Mouse (Mus musculus): ENCODE data around the gene Churc1.
"Not testable (repeated sequence)": the region's sequence is repeated elsewhere in the genome, so short reads cannot be mapped to it uniquely, and the experiment has no call there.

Gene Churc1

DNA sequence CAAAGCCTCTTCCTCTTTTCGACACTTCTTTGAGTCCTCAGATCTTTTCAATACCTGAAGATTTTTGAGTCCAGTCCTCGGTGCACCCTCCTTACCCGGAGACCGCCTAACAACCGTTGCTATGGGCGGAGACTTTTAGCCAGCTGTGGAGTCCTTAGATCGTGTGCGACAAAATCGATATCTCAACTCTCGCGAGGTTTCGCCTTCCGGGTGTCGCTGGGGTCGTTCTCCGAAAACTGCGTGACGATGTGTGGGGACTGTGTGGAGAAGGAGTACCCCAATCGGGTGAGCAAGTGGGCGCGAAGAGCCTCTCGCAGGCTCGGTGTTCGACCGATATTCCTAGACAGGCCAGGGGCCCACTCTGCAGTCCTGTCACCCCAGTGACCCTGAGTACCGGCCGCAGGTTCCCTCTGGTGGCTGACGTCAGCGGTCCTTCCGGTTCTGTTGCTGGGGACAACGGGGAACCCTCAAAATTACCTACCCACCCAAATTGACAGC, at the start of gene Churc1, which contains the start of gene Fntb:
TSS of gene Churc1 (plus strand) at position 185 of the 498 bp plus-strand sequence.
TSS of gene Fntb (plus strand) at position 236 of the 498 bp plus-strand sequence.
- DNase-seq (ENCODE audit: low spot score), result peak; percentile 97

DNA sequence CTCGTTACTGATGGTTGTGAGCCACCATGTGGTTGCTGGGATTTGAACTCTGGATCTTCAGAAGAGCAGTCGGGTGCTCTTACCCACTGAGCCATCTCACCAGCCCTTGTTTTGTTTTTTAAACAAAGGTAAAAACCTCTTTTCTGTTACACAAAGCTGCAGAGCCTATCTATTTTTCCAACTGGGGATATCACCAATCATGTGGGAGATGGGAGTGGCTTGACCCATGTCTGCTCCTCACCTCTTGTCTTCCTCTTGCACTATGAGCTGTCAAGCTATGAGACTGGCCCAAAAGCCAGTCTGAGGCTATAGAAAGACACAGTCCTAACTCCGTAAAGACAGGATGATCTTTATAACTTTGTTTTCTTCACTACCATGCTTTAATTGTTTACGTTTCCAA, 47.0 kb upstream of the Churc1 start:
- DNase-seq (ENCODE audit: low spot score), result no peak

DNA sequence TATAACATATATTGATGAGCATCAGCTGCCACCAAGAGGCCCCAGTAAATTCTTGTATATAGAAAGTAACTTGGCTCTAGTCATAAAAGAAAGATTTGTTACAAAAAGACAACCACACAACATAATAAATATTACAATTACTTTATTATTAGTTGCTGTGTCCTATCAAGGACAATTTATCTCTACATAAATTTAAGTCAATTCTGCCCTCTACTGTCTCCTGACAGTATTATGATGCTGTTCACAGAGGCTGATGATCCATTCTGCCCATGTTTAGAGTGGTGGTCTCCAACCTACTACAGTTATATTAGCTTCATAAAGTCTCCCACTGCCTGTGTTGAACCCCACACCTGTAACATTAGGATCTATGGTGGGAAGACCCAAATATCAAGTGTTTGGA, 44.8 kb upstream of the Churc1 start:
- no peak for DNase-seq (ENCODE audit: low spot score)

DNA sequence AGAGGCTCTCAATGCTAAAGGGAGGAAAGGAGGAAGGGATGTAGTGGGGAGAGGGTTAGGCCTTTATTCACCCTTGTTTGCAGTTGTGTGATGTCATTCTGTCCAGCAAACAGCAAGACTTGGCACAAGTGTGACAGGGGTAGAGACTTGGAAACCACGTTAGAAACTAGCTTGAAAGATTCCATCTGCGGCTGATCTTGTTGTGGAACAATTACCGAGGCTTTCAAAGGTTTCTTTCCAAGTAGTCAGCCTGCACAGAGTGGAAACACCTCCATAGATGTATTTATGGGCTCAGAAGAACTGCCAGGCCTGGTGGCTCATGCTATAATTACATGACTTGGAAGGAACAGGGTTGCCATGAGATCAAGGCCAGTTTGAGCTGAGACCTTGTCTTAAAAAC, 43.3 kb upstream of the Churc1 start:
- no peak for DNase-seq (ENCODE audit: low spot score)

DNA sequence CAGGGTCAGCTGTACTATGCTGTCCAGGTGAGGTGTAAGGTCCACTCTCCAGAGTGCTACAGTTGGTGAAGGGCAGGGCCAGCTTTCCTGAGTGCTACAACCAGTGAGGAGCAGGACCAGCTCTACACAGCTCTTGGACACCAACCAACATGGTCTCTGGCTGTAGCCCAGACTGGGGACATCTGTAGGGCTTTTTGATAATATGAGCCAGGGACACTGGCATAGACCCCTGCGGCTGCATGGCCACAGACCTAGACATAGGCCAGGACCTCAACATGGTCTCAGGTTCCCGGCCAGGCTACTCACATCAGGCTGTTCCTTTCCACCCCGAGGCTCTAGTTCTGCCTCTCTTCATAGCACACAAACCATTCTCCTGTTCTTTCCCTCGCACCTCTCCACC, 37.4 kb upstream of the Churc1 start:
- DNase-seq (ENCODE audit: low spot score), result no peak

DNA sequence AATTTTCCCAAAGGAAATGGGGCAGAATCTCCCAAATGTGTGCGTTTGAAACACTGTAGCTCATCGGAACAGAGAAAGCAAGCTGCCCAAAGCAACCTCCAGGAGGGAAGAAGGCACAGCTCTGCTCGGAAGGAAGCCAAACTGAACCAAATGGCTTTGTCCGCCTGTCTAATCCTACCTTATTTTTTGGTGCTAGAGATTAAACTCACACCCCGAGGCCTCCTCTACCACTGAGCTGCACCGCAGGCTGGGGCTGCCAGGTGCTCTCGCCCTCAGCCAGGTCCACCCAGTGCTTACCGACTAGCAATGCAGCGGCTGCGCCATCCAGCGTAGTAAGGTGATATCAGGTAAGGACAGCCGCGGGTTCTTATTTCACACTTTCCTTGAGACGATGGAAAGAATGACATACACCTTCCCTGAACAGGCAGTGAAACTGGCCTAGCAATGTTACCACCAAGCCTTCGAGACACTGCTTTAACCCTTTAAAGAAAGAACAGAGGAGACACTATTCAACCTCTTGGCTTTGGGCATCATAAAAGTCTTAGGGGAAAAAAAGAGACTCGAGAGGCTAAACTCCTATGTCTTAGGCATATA, 14.4 kb upstream of the Churc1 start:
- no peak for DNase-seq (ENCODE audit: low spot score)

DNA sequence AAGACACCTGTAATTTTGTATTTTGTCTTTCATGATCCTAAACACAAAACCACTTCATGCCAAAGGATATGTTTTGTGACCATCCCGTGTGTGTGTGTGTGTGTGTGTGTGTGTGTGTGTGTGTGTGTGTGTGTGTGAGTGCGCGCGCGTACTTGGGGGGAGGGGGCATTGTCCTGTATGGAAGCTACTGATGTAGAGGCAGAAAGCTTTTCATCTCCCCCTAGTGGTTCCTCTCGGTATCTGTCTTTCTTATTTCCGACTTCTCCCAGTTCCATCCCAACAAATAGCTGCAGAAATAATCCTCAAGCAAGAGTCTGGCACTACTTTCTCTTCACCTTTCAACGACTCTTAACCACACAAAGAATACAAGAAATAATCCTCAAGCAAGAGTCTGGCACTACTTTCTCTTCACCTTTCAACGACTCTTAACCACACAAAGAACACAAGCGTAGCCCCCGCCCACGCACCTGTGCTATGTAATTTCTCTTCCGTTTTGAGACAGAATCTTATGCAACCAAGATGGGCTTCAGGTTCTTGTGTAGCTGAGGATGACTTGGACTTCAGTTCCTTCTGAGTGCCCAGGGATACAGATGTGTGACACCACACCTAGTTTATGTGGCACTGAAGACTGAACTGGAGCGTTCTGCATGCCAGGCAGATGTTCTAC, 12.6 kb upstream of the Churc1 start:
- peak; percentile 46 for DNase-seq (ENCODE audit: low spot score)

DNA sequence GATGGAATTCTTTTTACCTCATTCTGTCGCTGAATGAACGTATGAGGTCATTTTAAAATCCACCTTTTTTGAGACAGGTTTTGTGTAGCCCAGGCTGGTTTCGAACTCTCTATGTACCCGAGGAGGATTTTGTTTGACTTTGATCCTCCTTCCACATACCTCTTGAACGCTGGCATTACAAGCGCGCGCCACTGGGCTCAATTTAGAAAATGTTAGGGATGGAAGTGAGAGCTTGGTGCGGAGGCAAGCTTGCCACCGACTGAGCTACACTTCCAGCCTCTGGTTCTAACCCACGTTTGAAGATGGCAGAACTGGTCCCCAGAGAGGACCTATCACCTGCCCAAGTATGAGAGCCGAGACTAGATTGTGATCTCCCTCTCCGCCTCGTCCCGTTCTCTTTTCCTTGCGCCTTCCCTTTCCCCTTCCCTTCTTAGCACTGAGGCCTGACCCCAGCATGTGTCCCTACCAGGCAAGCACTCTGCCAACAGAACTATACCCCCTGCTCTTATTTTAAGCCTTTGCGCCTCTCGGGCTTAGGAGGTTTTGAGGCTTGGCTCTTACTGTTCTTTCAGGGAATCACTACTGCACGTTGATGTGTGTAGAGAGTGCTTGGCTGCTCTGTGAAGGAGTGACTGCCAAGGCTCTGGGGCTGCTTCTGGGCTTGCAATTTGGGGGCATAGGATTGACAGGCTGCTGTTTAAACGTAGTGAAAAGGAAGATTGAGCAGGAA, 728 bp downstream of the Churc1 start:
- DNase-seq (ENCODE audit: low spot score), result no peak

DNA sequence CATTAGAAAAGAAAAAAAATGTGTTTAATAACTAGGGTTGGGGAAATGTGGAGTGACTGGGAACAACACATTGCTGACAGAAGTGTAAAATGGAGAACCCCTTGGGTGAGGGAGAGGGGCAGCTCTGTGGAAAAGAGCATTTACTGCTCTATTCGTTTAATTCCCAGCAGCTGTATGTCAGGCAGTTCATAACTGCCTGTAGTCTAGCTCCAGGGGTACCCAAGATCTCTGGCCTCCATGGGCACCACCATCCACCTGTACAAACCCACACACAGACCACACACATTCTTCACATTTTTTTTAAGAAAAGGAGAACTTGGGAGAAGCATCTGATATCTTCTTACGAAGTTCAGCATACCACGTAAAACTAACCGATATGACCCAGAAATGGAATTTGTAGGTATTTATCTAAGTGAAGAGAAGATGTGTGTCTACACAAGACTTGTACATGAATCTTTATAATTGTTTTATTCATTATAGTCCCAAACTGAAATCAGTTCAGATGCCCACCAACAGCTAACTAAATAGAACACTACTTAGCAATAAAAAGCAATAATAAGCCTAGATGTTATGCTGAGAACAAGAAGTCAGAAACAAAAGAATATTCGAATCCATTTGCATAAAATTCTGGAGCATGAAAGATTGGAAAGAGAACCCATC, 5.6 kb downstream of the Churc1 start:
- DNase-seq (ENCODE audit: low spot score), result no peak

DNA sequence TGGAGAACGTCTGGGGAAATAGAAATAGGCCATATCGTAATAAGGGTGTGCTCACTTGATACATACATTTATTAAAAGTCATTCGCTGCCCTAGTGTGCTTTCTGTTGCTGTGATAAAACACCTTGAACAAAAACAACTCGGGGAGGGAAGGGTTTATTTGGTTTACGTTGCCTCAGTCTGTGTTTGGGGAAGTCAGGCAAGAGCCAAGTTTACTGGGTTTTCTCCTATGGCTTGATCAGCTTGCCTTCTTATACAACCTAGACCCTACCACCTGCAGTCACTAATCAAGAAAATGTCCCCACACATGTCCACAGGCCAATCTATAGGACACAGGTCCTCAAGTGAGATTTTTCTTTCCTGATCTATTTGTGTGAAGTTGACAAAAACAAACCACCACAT, 6.2 kb downstream of the Churc1 start:
- DNase-seq (ENCODE audit: low spot score), result no peak

DNA sequence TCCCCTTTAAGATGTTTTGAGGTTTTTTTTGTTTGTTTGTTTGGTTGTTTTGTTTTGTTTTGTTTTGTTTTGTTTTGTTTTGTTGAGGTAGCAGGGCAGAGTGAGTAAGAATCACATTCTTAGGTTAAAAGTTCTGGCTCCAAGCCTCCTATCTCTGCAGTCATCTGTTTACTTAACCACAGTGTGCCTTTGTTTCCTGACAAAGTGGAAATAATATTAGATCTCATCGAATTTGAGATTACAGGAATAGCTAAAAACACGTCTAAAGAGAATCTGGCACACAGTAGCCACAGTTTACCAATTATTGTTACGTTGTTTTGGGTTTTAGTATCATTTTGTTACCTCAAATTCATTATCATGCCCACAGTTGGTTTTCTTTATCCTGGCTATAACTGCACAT, 9.3 kb downstream of the Churc1 start:
- DNase-seq (ENCODE audit: low spot score), result no peak

DNA sequence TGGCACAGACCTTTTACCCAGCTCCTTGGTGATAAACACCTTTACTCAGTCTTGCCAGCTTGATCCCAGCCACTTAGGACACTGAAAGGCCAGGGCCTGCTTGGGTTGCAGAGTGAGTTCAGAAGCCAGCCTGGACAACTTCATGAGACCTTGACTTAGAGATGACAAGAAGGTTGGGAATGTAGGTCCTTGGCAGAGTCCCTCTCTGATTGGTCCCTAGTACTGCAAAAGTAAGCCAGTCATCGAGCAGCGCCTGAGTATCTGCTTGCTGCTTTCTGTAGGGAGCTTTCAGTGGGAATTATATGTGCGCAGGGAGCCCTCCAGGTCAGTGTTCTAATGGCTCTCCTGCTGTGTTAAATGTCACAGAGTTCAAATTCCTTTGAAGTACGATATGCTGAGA, 9.8 kb downstream of the Churc1 start:
- DNase-seq (ENCODE audit: low spot score), result no peak

DNA sequence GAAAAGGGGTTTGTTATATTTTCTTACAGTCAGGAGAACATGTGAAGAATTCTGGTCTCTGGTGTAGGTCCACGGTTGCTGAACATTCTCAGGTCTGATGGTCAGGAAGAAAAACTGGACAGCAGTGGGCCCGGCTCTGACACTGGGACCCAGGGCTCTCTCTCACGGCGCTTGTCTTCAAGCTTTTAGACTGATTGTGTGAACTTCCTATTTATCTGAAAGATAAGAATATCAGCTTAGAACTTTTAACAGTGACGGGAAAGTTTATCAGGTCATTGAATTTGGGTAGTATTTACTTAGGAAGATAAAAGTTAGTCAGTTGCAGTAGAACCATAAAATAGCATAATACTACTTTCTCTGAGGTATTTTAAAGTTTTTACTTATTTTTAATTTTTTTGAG, 11.6 kb downstream of the Churc1 start:
- DNase-seq (ENCODE audit: low spot score), result no peak

DNA sequence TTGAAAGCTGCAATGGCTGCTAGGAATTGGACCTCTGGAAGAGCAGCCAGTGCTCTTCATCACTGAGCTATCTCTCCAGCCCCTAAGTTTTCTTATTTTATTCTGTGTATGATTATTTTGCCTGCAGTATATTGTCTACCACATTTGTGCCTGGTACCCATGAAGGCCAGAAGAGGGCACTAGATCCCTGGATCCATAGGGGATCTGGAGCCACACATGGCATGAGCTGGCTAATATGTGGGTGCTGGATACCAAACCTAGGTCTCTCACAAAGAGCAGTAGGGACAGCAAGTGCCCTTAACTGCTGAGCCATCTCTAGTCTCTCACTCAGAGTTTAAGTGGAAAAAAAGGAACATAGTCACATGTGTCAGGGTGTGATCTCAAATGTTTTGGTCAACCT, 12.5 kb downstream of the Churc1 start:
- no peak for DNase-seq (ENCODE audit: low spot score)

DNA sequence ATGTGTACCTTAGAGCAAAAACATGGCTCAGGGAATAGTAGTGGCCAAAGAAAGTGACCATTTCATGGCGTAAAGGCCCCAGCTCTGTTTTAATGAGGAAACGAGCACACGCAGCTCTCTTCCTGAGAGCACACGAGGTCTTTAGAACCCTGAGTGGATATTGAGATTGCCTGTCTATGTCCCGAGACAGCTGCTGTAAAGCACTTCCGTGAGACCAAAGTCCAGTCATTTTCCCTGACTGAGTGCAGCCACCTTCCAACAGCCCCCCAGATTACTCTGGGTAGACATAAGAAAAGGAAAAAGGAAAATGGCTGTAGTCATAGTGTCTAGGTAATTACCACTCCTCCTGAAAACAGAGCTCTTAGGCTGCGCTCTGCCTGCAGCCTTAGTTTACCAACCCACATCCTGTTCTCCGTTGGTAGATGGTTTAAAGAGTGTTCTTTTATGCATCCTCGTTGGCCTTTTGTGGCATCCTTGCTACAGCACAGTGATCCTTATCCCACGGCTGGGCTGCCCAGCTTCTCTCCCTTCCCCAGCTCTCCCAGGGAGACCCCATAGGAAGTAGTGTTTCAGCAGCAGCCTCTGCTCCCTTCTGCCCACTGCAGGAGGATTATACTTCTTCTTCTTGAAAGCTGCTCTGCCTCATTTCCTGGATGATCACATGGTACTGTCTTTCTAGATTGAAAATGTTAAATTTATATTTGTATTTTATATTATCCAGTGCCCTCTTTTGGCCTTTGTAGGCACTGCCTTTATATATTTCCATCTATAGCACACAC, 13.2 kb downstream of the Churc1 start:
- DNase-seq (ENCODE audit: low spot score), result no peak

DNA sequence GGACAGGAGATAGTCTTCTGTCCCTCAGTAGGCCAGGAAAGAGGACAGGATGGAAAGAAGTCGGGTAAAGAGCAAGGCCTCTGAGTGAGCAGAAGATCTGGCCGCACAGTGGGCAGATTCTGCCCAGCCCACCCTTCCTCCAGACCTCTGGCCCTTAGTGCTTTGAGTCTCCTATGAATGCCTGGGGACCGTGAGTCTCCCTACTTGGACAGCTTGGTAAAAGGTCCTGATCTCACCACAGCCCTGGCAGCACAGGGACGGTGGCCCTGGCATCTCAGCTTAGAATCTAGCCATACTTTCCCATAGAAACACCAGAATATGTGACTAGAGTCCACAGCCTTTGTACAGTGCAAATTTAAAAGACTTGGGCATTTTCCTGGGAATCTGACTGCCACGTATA, 14.6 kb downstream of the Churc1 start:
- no peak for DNase-seq (ENCODE audit: low spot score)

DNA sequence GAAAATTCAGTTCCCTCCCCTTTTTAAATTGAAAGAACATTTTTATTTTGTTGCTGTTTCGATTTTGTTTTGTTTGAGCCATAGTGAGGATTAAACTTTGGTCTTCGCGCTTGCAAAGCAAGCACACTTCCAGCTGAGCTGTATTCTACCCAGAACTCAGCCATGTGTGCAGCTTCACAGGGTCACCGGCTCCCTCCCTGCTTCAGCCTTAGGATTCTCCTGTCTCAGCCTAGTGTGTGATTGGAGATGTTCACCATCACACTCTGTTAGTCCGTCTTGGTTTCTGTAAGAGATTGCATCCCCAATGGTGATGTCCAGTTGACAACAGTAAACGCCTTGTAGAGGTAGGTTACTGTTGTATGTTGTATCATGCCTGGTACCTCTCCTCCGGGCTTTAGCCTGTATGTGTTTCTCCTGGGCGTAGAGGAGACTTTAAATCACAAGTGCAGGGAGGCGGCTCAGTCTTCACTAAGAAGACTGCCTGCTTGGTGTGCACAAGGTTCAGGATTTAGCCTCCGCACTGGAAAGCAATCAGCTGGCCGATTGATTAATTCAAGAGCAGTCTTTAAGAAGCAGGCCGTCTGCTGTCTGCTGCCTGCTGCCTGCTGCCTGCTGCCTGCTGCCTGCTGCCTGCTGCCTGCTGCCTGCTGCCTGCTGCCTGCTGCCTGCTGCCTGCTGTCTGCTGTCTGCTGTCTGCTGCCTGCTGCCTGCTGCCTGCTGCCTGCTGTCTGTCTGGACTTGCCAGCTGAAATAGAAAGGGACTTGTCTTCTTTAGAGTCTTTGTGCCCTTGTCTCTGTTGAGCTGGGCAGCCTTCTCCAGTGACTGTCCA, 15.5 kb downstream of the Churc1 start:
- DNase-seq (ENCODE audit: low spot score), result no peak

DNA sequence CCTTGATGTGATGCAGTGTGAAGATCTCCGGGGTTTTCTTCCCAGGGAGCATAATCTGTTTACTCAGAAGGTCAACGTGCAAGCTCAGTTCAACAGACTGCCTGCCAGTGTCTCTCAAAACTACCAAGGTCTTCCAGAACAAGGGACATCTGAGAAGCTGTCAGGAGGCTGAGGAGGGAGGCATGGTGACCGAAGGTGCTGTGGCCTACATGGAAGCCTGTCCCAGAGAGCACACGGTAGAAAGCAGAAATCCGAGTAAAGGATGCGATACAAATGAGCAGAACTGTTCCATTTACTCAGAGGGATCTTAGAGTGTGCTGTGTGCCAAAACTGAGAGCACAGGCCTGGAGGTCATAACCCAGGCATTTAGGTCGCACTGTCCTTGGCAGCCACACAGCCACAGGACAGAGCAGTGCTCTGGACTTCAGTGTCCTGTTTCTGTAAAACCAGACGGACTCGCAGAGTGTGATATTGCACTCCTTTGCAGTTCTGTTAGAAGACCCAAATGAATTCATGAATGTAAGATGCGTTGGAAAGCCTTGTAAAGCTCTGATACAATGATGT, 18.8 kb downstream of the Churc1 start:
- no peak for DNase-seq (ENCODE audit: low spot score)

DNA sequence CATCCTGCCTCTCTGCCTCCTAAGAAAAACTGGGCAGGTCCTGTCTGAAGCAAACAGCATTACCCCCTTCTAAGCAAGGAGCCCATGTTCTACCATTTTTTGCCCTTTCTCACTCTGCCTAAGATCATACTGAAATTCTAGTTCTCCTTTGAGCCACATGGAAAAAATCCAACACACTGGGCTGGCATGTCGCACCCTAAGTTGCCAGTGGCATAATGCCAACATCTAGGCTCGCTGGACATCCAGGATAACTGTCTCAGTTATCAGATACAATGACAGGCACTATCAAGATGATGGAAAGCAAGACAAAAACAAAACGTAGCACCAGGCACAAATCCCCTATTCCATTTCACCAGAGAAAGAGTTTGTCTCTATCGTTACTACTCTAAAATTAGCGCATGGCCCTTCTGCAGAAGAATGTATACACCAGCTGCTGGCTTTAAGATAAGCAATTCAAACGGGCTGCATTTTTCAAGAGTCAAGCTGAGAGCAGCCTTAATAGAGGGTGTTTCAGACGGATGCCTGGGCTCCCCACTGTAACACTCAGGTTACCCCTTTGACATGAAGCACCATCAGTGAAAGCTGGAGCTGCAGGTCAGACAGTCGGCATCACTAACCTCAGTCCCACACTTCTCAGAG, 25.2 kb downstream of the Churc1 start:
- no peak for DNase-seq (ENCODE audit: low spot score)

DNA sequence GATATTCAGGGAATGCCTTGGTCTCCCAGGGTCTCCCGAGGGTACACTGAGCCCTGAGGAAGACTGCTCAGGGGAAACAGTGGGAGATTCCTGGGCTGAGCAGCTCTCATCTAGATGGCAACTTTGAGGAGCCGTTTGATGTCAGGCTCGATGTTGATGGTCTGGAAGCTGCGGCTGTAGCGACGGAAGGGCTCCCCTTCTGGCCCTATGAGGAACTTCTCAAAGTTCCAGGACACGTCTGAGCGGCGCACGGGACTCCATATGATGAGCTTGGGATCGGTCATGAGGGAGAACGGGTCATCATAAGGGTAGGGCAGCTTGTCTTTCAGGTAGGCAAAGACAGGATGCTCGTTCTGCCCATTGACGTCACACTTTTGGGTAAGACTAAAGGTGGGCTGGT, 27.2 kb downstream of the Churc1 start:
- DNase-seq (ENCODE audit: low spot score), result not testable (repeated sequence)
